8 mouse cellular contexts compared by ENCODE assay signal in genomic region chr8:47135586-47135985, GRCm38 (mm10).
DNase-seq lines count a peak whose midpoint lies in the region; ATAC-seq and TF ChIP-seq lines count a peak whose summit lies in the region.

No protein-coding gene starts in this region.

- H3K4me3 ChIP-seq in hindbrain, postnatal 0 days (ENCODE audit: low read length), result no peak overlapping the region
- H3K4me3 ChIP-seq in liver, embryonic 13.5 days (replicated peaks), result no peak overlapping the region

- no peaks in the 10 kb centered on the region for H3K4me1 ChIP-seq in hindbrain, postnatal 0 days (ENCODE audit: insufficient read depth, low read length)
- H3K4me1 ChIP-seq in liver, embryonic 13.5 days (replicated peaks), result no peaks in the 10 kb centered on the region

- no peaks in the 10 kb centered on the region for H3K36me3 ChIP-seq in hindbrain, postnatal 0 days (ENCODE audit: insufficient read depth, low read length)
- H3K36me3 ChIP-seq in liver, embryonic 13.5 days, result no peaks in the 10 kb centered on the region

- no peaks in the 10 kb centered on the region for H3K27me3 ChIP-seq in hindbrain, postnatal 0 days (ENCODE audit: insufficient read depth, low read length)
- no peaks in the 10 kb centered on the region for H3K27me3 ChIP-seq in liver, embryonic 13.5 days

- 19% methylated on average over 9 of the region's 9 CpGs for whole genome bisulfite sequencing in hindbrain, postnatal 0 days
- 9% methylated on average over 9 of the region's 9 CpGs for WGBS in liver, embryonic 13.5 days (ENCODE audit: insufficient replicate concordance)

- no peak overlapping the region for H3K9ac ChIP-seq in hindbrain, postnatal 0 days (replicated peaks; ENCODE audit: low read length)
- no peak overlapping the region for H3K9ac ChIP-seq in liver, embryonic 13.5 days

- peak; percentile 14 for DNase-seq in ZHBTc4 (ENCODE audit: low read depth, low spot score)
- DNase-seq in embryo, embryonic 9.5 days (ENCODE audit: extremely low spot score), result peak; percentile 35
- DNase-seq in hindbrain, postnatal 0 days (ENCODE audit: low spot score), result no peak
- DNase-seq in liver, embryonic 13.5 days, result no peak
- no peak for DNase-seq in spleen, adult 12 weeks (ENCODE audit: low spot score)
- DNase-seq in thymus, postnatal 0 days (ENCODE audit: low spot score), result no peak
- DNase-seq in adrenal gland, adult 18-20 months (ENCODE audit: low spot score in 2 of 2), result no peak

- peak overlapping the region; percentile 35 for H3K4me2 ChIP-seq in hindbrain, postnatal 0 days (ENCODE audit: low read depth, low read length)
- peak overlapping the region; percentile 17; the same call in 1 of the 2 replicates for H3K4me2 ChIP-seq in liver, embryonic 13.5 days

- no peak for TF ChIP-seq CTCF in hindbrain, postnatal 0 days (IDR thresholded peaks at IDR 0.05; ENCODE audit: low read depth)

- no peak overlapping the region for H3K27ac ChIP-seq in hindbrain, postnatal 0 days
- H3K27ac ChIP-seq in liver, embryonic 13.5 days, result no peak overlapping the region

- H3K9me3 ChIP-seq in hindbrain, postnatal 0 days (ENCODE audit: low read length), result no peaks in the 10 kb centered on the region
- H3K9me3 ChIP-seq in liver, embryonic 13.5 days (replicated peaks), result no peaks in the 10 kb centered on the region

- no peak for ATAC-seq in hindbrain, postnatal 0 days
- no peak for ATAC-seq in liver, embryonic 13.5 days (ENCODE audit: low read depth)
- no peak for ATAC-seq in megakaryocyte progenitor cell, adult 5-6 weeks (replicated peaks; ENCODE audit: poor library complexity)

Comparison
In these comparisons a context has a peak if more than half of its experiments do, and no peak if none do; other contexts are left out.
1. DNase-seq: peak in ZHBTc4 (single experiment) and embryo, embryonic 9.5 days (single experiment); none in hindbrain, postnatal 0 days (single experiment), liver, embryonic 13.5 days (single experiment), spleen, adult 12 weeks (single experiment), thymus, postnatal 0 days (single experiment) and adrenal gland, adult 18-20 months (0 of 2).